Mouse (Mus musculus) megakaryocyte progenitor cell, adult 5-6 weeks (primary cell): ENCODE measurements around the gene Dgka. TPM values are rescaled to one million over a fixed set of nuclear protein-coding genes. Genes with fewer than 3 reads are reported as not detected.
A peak's percentile ranks its signal among the peaks of the same experiment; 100 is the strongest.

Source experiments
- ATAC-seq: replicated peaks from 2 replicates; pipeline ENCODE4 v1.8.0; 2016; ENCODE audit warnings: mild to moderate bottlenecking, moderate TSS enrichment, inconsistent platforms; ENCODE audit not compliant: poor library complexity
- total RNA-seq, 2 experiments: library from RNA; stranded (forward) in 1 of 2; stranded (reverse) in 1 of 2; fragments of 157-497, 149-512 nt in 1 of 2; fragments of 200-1000 nt in 1 of 2; gene quantifications; 2 replicates each; pipeline versions ENCODE4 v1.2.3 to v1.2.4; 2015 to 2017

The Dgka gene
- total RNA-seq, 2 experiments from 2014 or later = 10.7 to 13.0 TPM

GRCm38 (mm10) chr10:128673763-128674468 is 70.7 kb downstream of the Dgka start, which contains the start of gene Suox:
TSS of gene Suox (minus strand) at chr10:128674073.
- peak; percentile 78 for ATAC-seq

- no peak for ATAC-seq
Observed at GRCm38 (mm10) chr10:128671148-128671547, 73.5 kb downstream of the Dgka start.

Other genes with a start within 250 kb of the Dgka start
- 7.6 and 7.8 TPM in 2 replicates for gene Myl6b, start 246.2 kb downstream of the Dgka start, total RNA-seq (2015)
- 0.64 and 1.7 TPM in 2 replicates for gene Myl6b, start 246.2 kb downstream of the Dgka start, total RNA-seq (2017)
- gene Esyt1, start 219.0 kb downstream of the Dgka start, total RNA-seq (2015) = 41.2 and 48.4 TPM in 2 replicates
- gene Esyt1, start 219.0 kb downstream of the Dgka start, total RNA-seq (2017) = 77.6 and 85.1 TPM in 2 replicates
- 5.9 and 6.7 TPM in 2 replicates for gene Zc3h10, start 197.1 kb downstream of the Dgka start, total RNA-seq (2015)
- gene Zc3h10, start 197.1 kb downstream of the Dgka start, total RNA-seq (2017) = 10.2 and 13.3 TPM in 2 replicates
- 3,654 and 3,864 TPM in 2 replicates for gene Rpl41, start 195.6 kb downstream of the Dgka start, total RNA-seq (2015)
- gene Rpl41, start 195.6 kb downstream of the Dgka start, total RNA-seq (2017) = 3,114 and 3,805 TPM in 2 replicates
- 504 and 526 TPM in 2 replicates for gene Pa2g4, start 178.9 kb downstream of the Dgka start, total RNA-seq (2015)
- 351 and 437 TPM in 2 replicates for gene Pa2g4, start 178.9 kb downstream of the Dgka start, total RNA-seq (2017)
- gene Erbb3, start 155.2 kb downstream of the Dgka start, total RNA-seq (2015) = 2.1 and 2.9 TPM in 2 replicates
- 1.7 and 2.1 TPM in 2 replicates for gene Erbb3, start 155.2 kb downstream of the Dgka start, total RNA-seq (2017)
- gene Rps26, start 118.1 kb downstream of the Dgka start, total RNA-seq (2015) = 2,069 and 2,075 TPM in 2 replicates
- gene Rps26, start 118.1 kb downstream of the Dgka start, total RNA-seq (2017) = 838 and 883 TPM in 2 replicates
- 0.20 TPM in 1 of 2 replicates, not detected in the other for gene Ikzf4, start 98.9 kb downstream of the Dgka start, total RNA-seq (2015)
- 0.04 TPM in 1 of 2 replicates, not detected in the other for gene Ikzf4, start 98.9 kb downstream of the Dgka start, total RNA-seq (2017)
- gene Suox, start 70.8 kb downstream of the Dgka start, total RNA-seq (2015) = 2.0 and 2.2 TPM in 2 replicates
- 4.8 and 5.6 TPM in 2 replicates for gene Suox, start 70.8 kb downstream of the Dgka start, total RNA-seq (2017)
- 33.1 and 40.2 TPM in 2 replicates for gene Rab5b, start 48.6 kb downstream of the Dgka start, total RNA-seq (2015)
- gene Rab5b, start 48.6 kb downstream of the Dgka start, total RNA-seq (2017) = 47.9 and 50.6 TPM in 2 replicates
- 0.12 and 0.68 TPM in 2 replicates for gene Pmel, start 40.7 kb downstream of the Dgka start, total RNA-seq (2015)
- 0.96 TPM in 1 of 2 replicates, not detected in the other for gene Pmel, start 40.7 kb downstream of the Dgka start, total RNA-seq (2017)
- 83.1 and 98.3 TPM in 2 replicates for gene Cdk2, start 39.8 kb downstream of the Dgka start, total RNA-seq (2015)
- gene Cdk2, start 39.8 kb downstream of the Dgka start, total RNA-seq (2017) = 65.8 and 68.0 TPM in 2 replicates
- 36.6 and 37.7 TPM in 2 replicates for gene Pym1, start 3.0 kb upstream of the Dgka start, total RNA-seq (2015)
- 38.9 and 53.4 TPM in 2 replicates for gene Pym1, start 3.0 kb upstream of the Dgka start, total RNA-seq (2017)
- 4.8 and 5.3 TPM in 2 replicates for gene Mmp19, start 46.1 kb upstream of the Dgka start, total RNA-seq (2015)
- 12.8 and 15.5 TPM in 2 replicates for gene Mmp19, start 46.1 kb upstream of the Dgka start, total RNA-seq (2017)
- 14.9 and 19.2 TPM in 2 replicates for gene Dnajc14, start 59.2 kb upstream of the Dgka start, total RNA-seq (2015)
- gene Dnajc14, start 59.2 kb upstream of the Dgka start, total RNA-seq (2017) = 33.4 and 36.4 TPM in 2 replicates
- gene Tmem198b, start 59.5 kb upstream of the Dgka start, total RNA-seq (2015) = 5.5 and 7.2 TPM in 2 replicates
- 2.8 and 6.0 TPM in 2 replicates for gene Tmem198b, start 59.5 kb upstream of the Dgka start, total RNA-seq (2017)
- 245 and 268 TPM in 2 replicates for gene Sarnp, start 72.5 kb upstream of the Dgka start, total RNA-seq (2015)
- gene Sarnp, start 72.5 kb upstream of the Dgka start, total RNA-seq (2017) = 250 and 268 TPM in 2 replicates
- gene Ormdl2, start 76.8 kb upstream of the Dgka start, total RNA-seq (2015) = 58.1 and 62.7 TPM in 2 replicates
- gene Ormdl2, start 76.8 kb upstream of the Dgka start, total RNA-seq (2017) = 65.6 and 105 TPM in 2 replicates
- gene Gdf11, start 146.9 kb upstream of the Dgka start, total RNA-seq (2015) = 0.07 TPM in 1 of 2 replicates, not detected in the other
- gene Gdf11, start 146.9 kb upstream of the Dgka start, total RNA-seq (2017) = 0.34 TPM in 1 of 2 replicates, not detected in the other
- gene Cd63, start 156.1 kb upstream of the Dgka start, total RNA-seq (2015) = 210 and 275 TPM in 2 replicates
- gene Cd63, start 156.1 kb upstream of the Dgka start, total RNA-seq (2017) = 143 and 180 TPM in 2 replicates
- gene Rdh5, start 178.0 kb upstream of the Dgka start, total RNA-seq (2015) = 0.90 and 15.7 TPM in 2 replicates
- gene Rdh5, start 178.0 kb upstream of the Dgka start, total RNA-seq (2017) = 0.79 and 2.9 TPM in 2 replicates
- gene Bloc1s1, start 179.2 kb upstream of the Dgka start, total RNA-seq (2015) = 103 and 133 TPM in 2 replicates
- 65.7 and 106 TPM in 2 replicates for gene Bloc1s1, start 179.2 kb upstream of the Dgka start, total RNA-seq (2017)
- 0.15 TPM in 1 of 2 replicates, not detected in the other for gene Itga7, start 189.0 kb upstream of the Dgka start, total RNA-seq (2015)
- not detected in 2 replicates for gene Itga7, start 189.0 kb upstream of the Dgka start, total RNA-seq (2017)
- not detected in 2 replicates for gene Mettl7b, start 216.1 kb upstream of the Dgka start, total RNA-seq (2015)
- not detected in 2 replicates for gene Mettl7b, start 216.1 kb upstream of the Dgka start, total RNA-seq (2017)
- not detected in 2 replicates for gene Olfr9, start 244.6 kb upstream of the Dgka start, total RNA-seq (2015)
- gene Olfr9, start 244.6 kb upstream of the Dgka start, total RNA-seq (2017) = not detected in 2 replicates